Mouse (Mus musculus) heart, embryonic 11.5 days (tissue): ENCODE data around the gene Lamb2. TPM values are rescaled to one million over a fixed set of nuclear protein-coding genes. Genes with fewer than 3 reads are reported as not detected.

Experiments
- ATAC-seq: fragments of 200-750 bp; cut with Nextera tagmentation; replicated peaks from 2 replicates; pipeline ENCODE4 v1.8.0; 2017; ENCODE audit warnings: moderate library complexity; ENCODE audit not compliant: insufficient number of reproducible peaks, low FRiP score, low TSS enrichment
- H3K27ac ChIP-seq: fragments of 300-500 bp; sonication (generic); 2 replicates; pipeline ENCODE4 v1.5.1; 2014; ENCODE audit warnings: mild to moderate bottlenecking, low read depth, low read length
- H3K27me3 ChIP-seq: fragments of 300-500 bp; sonication (generic); 2 replicates; pipeline ENCODE4 v1.6.1; 2014; ENCODE audit warnings: mild to moderate bottlenecking, low read length, mixed read lengths; ENCODE audit not compliant: control insufficient read depth, insufficient read depth
- H3K36me3 ChIP-seq: fragments of 300-500 bp; sonication (generic); 2 replicates; pipeline ENCODE4 v1.6.1; 2014; ENCODE audit warnings: mild to moderate bottlenecking, low read length, moderate library complexity, mixed read lengths; ENCODE audit not compliant: control insufficient read depth, insufficient read depth
- H3K4me1 ChIP-seq: fragments of 300-500 bp; sonication (generic); 2 replicates; pipeline ENCODE4 v1.6.1; 2014; ENCODE audit warnings: low read length; ENCODE audit not compliant: control insufficient read depth, insufficient read depth
- H3K4me2 ChIP-seq: fragments of 300-500 bp; sonication (generic); 2 replicates; pipeline ENCODE4 v1.6.1; 2014; ENCODE audit warnings: mild to moderate bottlenecking, moderate library complexity
- H3K4me3 ChIP-seq: fragments of 300-500 bp; sonication (generic); 2 replicates; pipeline ENCODE4 v1.5.1; 2014; ENCODE audit warnings: low read depth, low read length
- H3K9ac ChIP-seq: fragments of 300-500 bp; sonication (generic); 2 replicates; pipeline ENCODE4 v1.6.1; 2014; ENCODE audit warnings: mild to moderate bottlenecking, low read depth, low read length, moderate library complexity
- H3K9me3 ChIP-seq: fragments of 300-500 bp; sonication (generic); replicated peaks from 2 replicates; pipeline ENCODE4 v1.6.1; 2016; ENCODE audit warnings: low read length; ENCODE audit not compliant: control insufficient read depth
- WGBS: fragments of 180-500 bp; shearing (Covaris S2); extraction: QIAGEN DNeasy Blood & Tissue Kit; methylation state at CpG from one replicate; pipeline ENCODE4 v1.1.7; 2014; ENCODE audit not compliant: insufficient replicate concordance; 5-methylcytosine and 5-hydroxymethylcytosine counted together
- polyA plus RNA-seq: library from polyadenylated mRNA; unstranded; fragments of >200 nt; fragmentation: Nextera tagmentation; extraction: Ambion mirVana; gene quantifications from 2 replicates; pipeline ENCODE4 v1.2.1, GENCODE M21; 2014

Lamb2 gene
- polyA plus RNA-seq, 1 experiment from 2014 or later: 22.7 TPM

- H3K9ac ChIP-seq: peak overlapping the region; percentile 92; the same call in 1 of the 2 replicates
- peak overlapping the region; percentile 42; the same call in 1 of the 2 replicates for H3K27ac ChIP-seq
- H3K27me3 ChIP-seq: no peaks in the 10 kb centered on the region
- H3K9me3 ChIP-seq: no peaks in the 10 kb centered on the region
- 81% methylated on average over 16 of the region's 16 CpGs for WGBS
- peaks cover 15% of the 10 kb centered on the region for H3K4me1 ChIP-seq
- peak overlapping the region; percentile 90 for H3K4me2 ChIP-seq
- peak overlapping the region; percentile 90; the same call in 1 of the 2 replicates for H3K4me3 ChIP-seq
- ATAC-seq: no peak
- peaks cover 63% of the 10 kb centered on the region for H3K36me3 ChIP-seq
Observed at GRCm38 (mm10) chr9:108492043-108492750, 12.7 kb downstream of the Lamb2 start.

GRCm38 (mm10) chr9:108493246-108493645 is 13.7 kb downstream of the Lamb2 start:
- no peak overlapping the region for H3K4me2 ChIP-seq
- no peak overlapping the region for H3K27ac ChIP-seq
- H3K9ac ChIP-seq: 0 out of 2 replicates have a peak overlapping the region, but pooled peaks have one; percentile 16
- peaks cover 15% of the 10 kb centered on the region for H3K4me1 ChIP-seq
- ATAC-seq: no peak
- H3K4me3 ChIP-seq: no peak overlapping the region
- WGBS: 94% methylated on average over 8 of the region's 8 CpGs
- H3K36me3 ChIP-seq: peaks cover 61% of the 10 kb centered on the region
- no peaks in the 10 kb centered on the region for H3K9me3 ChIP-seq
- no peaks in the 10 kb centered on the region for H3K27me3 ChIP-seq

- no peaks in the 10 kb centered on the region for H3K9me3 ChIP-seq
- ATAC-seq: no peak
- 91% methylated on average over 19 of the region's 19 CpGs for WGBS
Observed at GRCm38 (mm10) chr9:108494146-108494825, 14.8 kb downstream of the Lamb2 start.

GRCm38 (mm10) chr9:108494905-108495304 is 15.4 kb downstream of the Lamb2 start:
- Histone ChIP-seq H3K36me3 (peaks cover 66% of the 10 kb centered on the region), H3K9me3 (no peaks in the 10 kb centered on the region), H3K4me3 (no peak overlapping the region), H3K27ac (no peak overlapping the region), H3K9ac (no peak overlapping the region), H3K27me3 (no peaks in the 10 kb centered on the region), H3K4me2 (no peak overlapping the region), H3K4me1 (peaks cover 14% of the 10 kb centered on the region)
- no peak for ATAC-seq
- WGBS: 85% methylated on average over 10 of the region's 10 CpGs

More at GRCm38 (mm10) chr9:108494146-108494825, 14.8 kb downstream of the Lamb2 start:
- no peak overlapping the region for H3K9ac ChIP-seq
- no peak overlapping the region for H3K4me2 ChIP-seq
- H3K4me1 ChIP-seq: peaks cover 15% of the 10 kb centered on the region
- no peak overlapping the region for H3K4me3 ChIP-seq
- H3K27me3 ChIP-seq: no peaks in the 10 kb centered on the region
- peaks cover 66% of the 10 kb centered on the region for H3K36me3 ChIP-seq
- no peak overlapping the region for H3K27ac ChIP-seq

- H3K9ac ChIP-seq: no peak overlapping the region
- H3K4me2 ChIP-seq: no peak overlapping the region
- no peaks in the 10 kb centered on the region for H3K4me1 ChIP-seq
- H3K36me3 ChIP-seq: peaks cover 64% of the 10 kb centered on the region
- no peak overlapping the region for H3K4me3 ChIP-seq
- 91% methylated on average over 7 of the region's 7 CpGs for WGBS
- no peaks in the 10 kb centered on the region for H3K27me3 ChIP-seq
- H3K9me3 ChIP-seq: no peaks in the 10 kb centered on the region
- no peak for ATAC-seq
- no peak overlapping the region for H3K27ac ChIP-seq
Observed at GRCm38 (mm10) chr9:108499231-108499630, 19.7 kb downstream of the Lamb2 start.

GRCm38 (mm10) chr9:108499943-108500342 is 20.4 kb downstream of the Lamb2 start:
- 90% methylated on average over 15 of the region's 15 CpGs for WGBS
- Histone ChIP-seq H3K9ac (no peak overlapping the region), H3K4me1 (no peaks in the 10 kb centered on the region)

GRCm38 (mm10) chr9:108506901-108507300 is 27.4 kb downstream of the Lamb2 start:
- Histone ChIP-seq H3K4me2 (peak overlapping the region; percentile 95), H3K9me3 (no peaks in the 10 kb centered on the region), H3K36me3 (peaks cover 17% of the 10 kb centered on the region), H3K4me3 (peak overlapping the region; percentile 73), H3K4me1 (peaks cover 8% of the 10 kb centered on the region), H3K27ac (no peak overlapping the region), H3K9ac (no peak overlapping the region; the same call in 1 of the 2 replicates), H3K27me3 (no peaks in the 10 kb centered on the region)
- 80% methylated on average over 7 of the region's 7 CpGs for WGBS
- no peak for ATAC-seq

More at GRCm38 (mm10) chr9:108499943-108500342, 20.4 kb downstream of the Lamb2 start:
- ATAC-seq: no peak
- Histone ChIP-seq H3K4me3 (no peak overlapping the region), H3K36me3 (peaks cover 57% of the 10 kb centered on the region), H3K27me3 (no peaks in the 10 kb centered on the region), H3K27ac (no peak overlapping the region), H3K9me3 (no peaks in the 10 kb centered on the region), H3K4me2 (no peak overlapping the region)

- H3K9me3 ChIP-seq: no peaks in the 10 kb centered on the region
- peak within 1 kb of the TSS; percentile 95 for H3K4me2 ChIP-seq
- peak within 1 kb of the TSS; percentile 74 for H3K27ac ChIP-seq
- peak within 1 kb of the TSS; percentile 86 for H3K9ac ChIP-seq
- ATAC-seq: peak; percentile 95
- H3K4me3 ChIP-seq: peak within 1 kb of the TSS; percentile 73
- H3K4me1 ChIP-seq: peaks cover 8% of the 10 kb centered on the region
- peaks cover 24% of the 10 kb centered on the region for H3K36me3 ChIP-seq
- no peaks in the 10 kb centered on the region for H3K27me3 ChIP-seq
- WGBS: under 1% methylated on average over 37 of the region's 37 CpGs
Observed at GRCm38 (mm10) chr9:108507619-108508434, 28.3 kb downstream of the Lamb2 start, which contains the start of gene Qars. Qars (plus strand) TSS chr9:108507706.
